Mouse (Mus musculus) G1E-ER4 (cell line): ENCODE results near the gene Iscu. TPM values are rescaled to one million over a fixed set of nuclear protein-coding genes. Genes with fewer than 3 reads are reported as not detected.

Experiments
- GATA1 ChIP-seq: IDR thresholded peaks from one replicate; pipeline ENCODE4 v1.8.0; 2012; ENCODE audit warnings: low read length, inconsistent platforms
- polyA plus RNA-seq: library from polyadenylated mRNA; stranded (reverse); fragments of >175 nt; gene quantifications from 2 replicates; pipeline ENCODE4 v1.2.3, GENCODE M21; 2012

Iscu gene
- polyA plus RNA-seq, 1 experiment, result 65.6 TPM

- no peak for TF ChIP-seq GATA1
Measured at GRCm38 (mm10) chr5:113737607-113738237, 34.8 kb upstream of the Iscu start.

GRCm38 (mm10) chr5:113747629-113748028 lies 24.9 kb upstream of the Iscu start:
- TF ChIP-seq GATA1, result no peak

GRCm38 (mm10) chr5:113748556-113749331 lies 23.8 kb upstream of the Iscu start:
- no peak for TF ChIP-seq GATA1

GRCm38 (mm10) chr5:113751521-113752157 lies 20.9 kb upstream of the Iscu start:
- no peak for TF ChIP-seq GATA1

GRCm38 (mm10) chr5:113755347-113756030 lies 17.1 kb upstream of the Iscu start:
- no peak for TF ChIP-seq GATA1

GRCm38 (mm10) chr5:113761585-113761984 lies 11.0 kb upstream of the Iscu start:
- no peak for TF ChIP-seq GATA1

- no peak for TF ChIP-seq GATA1
Measured at GRCm38 (mm10) chr5:113764426-113764825, 8.1 kb upstream of the Iscu start.

GRCm38 (mm10) chr5:113765641-113766526 lies 6.7 kb upstream of the Iscu start:
- TF ChIP-seq GATA1, result no peak

- TF ChIP-seq GATA1, result no peak
Measured at GRCm38 (mm10) chr5:113768806-113769205, 3.7 kb upstream of the Iscu start.

GRCm38 (mm10) chr5:113771213-113772162 lies 1.1 kb upstream of the Iscu start:
- TF ChIP-seq GATA1, result no peak

- no peak for TF ChIP-seq GATA1
Measured at GRCm38 (mm10) chr5:113772905-113773519, 464 bp downstream of the Iscu start.

- TF ChIP-seq GATA1, result no peak
Measured at GRCm38 (mm10) chr5:113773664-113774063, 1.1 kb downstream of the Iscu start.

- no peak for TF ChIP-seq GATA1
Measured at GRCm38 (mm10) chr5:113775585-113775984, 3.0 kb downstream of the Iscu start.
